Mouse (Mus musculus): Measurements from ENCODE around the gene Cep97. TPM values are rescaled to one million over a fixed set of nuclear protein-coding genes. Genes with fewer than 3 reads are reported as not detected.
A peak's percentile ranks its signal among the peaks of the same experiment; 100 is the strongest.
"Not testable (repeated sequence)": the region's sequence is repeated elsewhere in the genome, so short reads cannot be mapped to it uniquely, and the experiment has no call there.

Cep97 gene
- polyA plus RNA-seq, 1 experiment from 2014 or later: 7.4 TPM

- Histone ChIP-seq H3K27ac (no peak overlapping the region), H3K9me3 (replicated peaks) (no peaks in the 10 kb centered on the region), H3K27me3 (no peaks in the 10 kb centered on the region), H3K4me3 (no peak overlapping the region), H3K4me1 (replicated peaks) (0 out of 2 replicates have a peak, but pooled peaks cover 2% of the 10 kb centered on the region), H3K9ac (no peak overlapping the region), H3K36me3 (no peaks in the 10 kb centered on the region), H3K4me2 (no peak overlapping the region)
- ATAC-seq (replicated peaks; ENCODE audit: insufficient number of reproducible peaks, insufficient read depth, low FRiP score, low read depth): no peak; the same call in 1 of the 2 replicates
- WGBS: 53% methylated on average over 7 of the region's 7 CpGs
Observed at GRCm38 (mm10) chr16:55887814-55888583, 46.7 kb downstream of the Cep97 start.

GRCm38 (mm10) chr16:55884246-55884645, 50.4 kb downstream of the Cep97 start:
- WGBS: 82% methylated on average over 11 of the region's 11 CpGs

GRCm38 (mm10) chr16:55876025-55876424, 58.6 kb downstream of the Cep97 start:
- Histone ChIP-seq H3K36me3 (no peaks in the 10 kb centered on the region), H3K4me3 (no peak overlapping the region), H3K27me3 (no peaks in the 10 kb centered on the region), H3K9ac (no peak overlapping the region), H3K27ac (0 out of 2 replicates have a peak overlapping the region, but pooled peaks have one; percentile 27), H3K4me2 (no peak overlapping the region), H3K4me1 (replicated peaks) (peaks cover 12% of the 10 kb centered on the region), H3K9me3 (replicated peaks) (no peaks in the 10 kb centered on the region)
- peak; percentile 53; the same call in 1 of the 2 replicates for ATAC-seq (replicated peaks; ENCODE audit: insufficient number of reproducible peaks, insufficient read depth, low FRiP score, low read depth)
- WGBS: 29% methylated on average over 6 of the region's 6 CpGs

More at GRCm38 (mm10) chr16:55884246-55884645, 50.4 kb downstream of the Cep97 start:
- Histone ChIP-seq H3K4me3 (no peak overlapping the region), H3K9ac (no peak overlapping the region), H3K4me2 (no peak overlapping the region), H3K4me1 (replicated peaks) (0 out of 2 replicates have a peak, but pooled peaks cover 2% of the 10 kb centered on the region), H3K36me3 (no peaks in the 10 kb centered on the region), H3K27me3 (no peaks in the 10 kb centered on the region), H3K27ac (no peak overlapping the region), H3K9me3 (replicated peaks) (no peaks in the 10 kb centered on the region)
- no peak for ATAC-seq (replicated peaks; ENCODE audit: insufficient number of reproducible peaks, insufficient read depth, low FRiP score, low read depth)

GRCm38 (mm10) chr16:55863832-55864231, 70.8 kb downstream of the Cep97 start:
- Histone ChIP-seq H3K9ac (no peak overlapping the region), H3K4me3 (no peak overlapping the region), H3K36me3 (no peaks in the 10 kb centered on the region), H3K27me3 (no peaks in the 10 kb centered on the region), H3K27ac (no peak overlapping the region), H3K4me1 (replicated peaks) (no peaks in the 10 kb centered on the region), H3K9me3 (replicated peaks) (no peaks in the 10 kb centered on the region), H3K4me2 (no peak overlapping the region)
- no peak for ATAC-seq (replicated peaks; ENCODE audit: insufficient number of reproducible peaks, insufficient read depth, low FRiP score, low read depth)
- WGBS: 58% methylated on average over 4 of the region's 4 CpGs

GRCm38 (mm10) chr16:55863149-55863815, 71.4 kb downstream of the Cep97 start:
- H3K4me2 ChIP-seq: no peak overlapping the region
- no peaks in the 10 kb centered on the region for H3K36me3 ChIP-seq
- ATAC-seq (replicated peaks; ENCODE audit: insufficient number of reproducible peaks, insufficient read depth, low FRiP score, low read depth): no peak

GRCm38 (mm10) chr16:55861104-55861503, 73.6 kb downstream of the Cep97 start:
- Histone ChIP-seq H3K27ac (no peak overlapping the region), H3K4me3 (no peak overlapping the region), H3K36me3 (no peaks in the 10 kb centered on the region), H3K9ac (no peak overlapping the region), H3K4me1 (replicated peaks) (no peaks in the 10 kb centered on the region), H3K9me3 (replicated peaks) (no peaks in the 10 kb centered on the region), H3K27me3 (no peaks in the 10 kb centered on the region), H3K4me2 (no peak overlapping the region)
- WGBS: 66% methylated on average over 3 of the region's 3 CpGs
- ATAC-seq (replicated peaks; ENCODE audit: insufficient number of reproducible peaks, insufficient read depth, low FRiP score, low read depth): no peak

More at GRCm38 (mm10) chr16:55863149-55863815, 71.4 kb downstream of the Cep97 start:
- Histone ChIP-seq H3K27me3 (no peaks in the 10 kb centered on the region), H3K9ac (no peak overlapping the region), H3K4me1 (replicated peaks) (no peaks in the 10 kb centered on the region), H3K9me3 (replicated peaks) (no peaks in the 10 kb centered on the region), H3K27ac (no peak overlapping the region), H3K4me3 (no peak overlapping the region)
- 24% methylated on average over 7 of the region's 7 CpGs for WGBS

- H3K4me3 ChIP-seq; H3K9me3 ChIP-seq (replicated peaks); H3K9ac ChIP-seq; H3K27me3 ChIP-seq; H3K4me1 ChIP-seq (replicated peaks); H3K36me3 ChIP-seq; H3K4me2 ChIP-seq; H3K27ac ChIP-seq; ATAC-seq (replicated peaks; ENCODE audit: insufficient number of reproducible peaks, insufficient read depth, low FRiP score, low read depth): not testable (repeated sequence)
- 93% methylated on average over 4 of the region's 4 CpGs for WGBS
Observed at GRCm38 (mm10) chr16:55859421-55859820, 75.2 kb downstream of the Cep97 start.

- Histone ChIP-seq H3K9ac (no peak overlapping the region), H3K4me1 (replicated peaks) (no peaks in the 10 kb centered on the region), H3K27ac (no peak overlapping the region), H3K27me3 (no peaks in the 10 kb centered on the region), H3K4me3 (no peak overlapping the region), H3K9me3 (replicated peaks) (no peaks in the 10 kb centered on the region), H3K4me2 (no peak overlapping the region), H3K36me3 (no peaks in the 10 kb centered on the region)
- ATAC-seq (replicated peaks; ENCODE audit: insufficient number of reproducible peaks, insufficient read depth, low FRiP score, low read depth): no peak
- 63% methylated on average over 6 of the region's 6 CpGs for WGBS
Observed at GRCm38 (mm10) chr16:55858465-55858864, 76.2 kb downstream of the Cep97 start.

- Histone ChIP-seq H3K9me3 (replicated peaks) (no peaks in the 10 kb centered on the region), H3K27me3 (no peaks in the 10 kb centered on the region), H3K9ac (no peak overlapping the region), H3K27ac (no peak overlapping the region), H3K4me3 (no peak overlapping the region), H3K36me3 (no peaks in the 10 kb centered on the region), H3K4me2 (no peak overlapping the region), H3K4me1 (replicated peaks) (no peaks in the 10 kb centered on the region)
- ATAC-seq (replicated peaks; ENCODE audit: insufficient number of reproducible peaks, insufficient read depth, low FRiP score, low read depth): no peak
- WGBS: 52% methylated on average over 19 of the region's 19 CpGs
Observed at GRCm38 (mm10) chr16:55852943-55853727, 81.5 kb downstream of the Cep97 start.

- WGBS: 64% methylated on average over 4 of the region's 4 CpGs
- no peak overlapping the region for H3K4me2 ChIP-seq
Observed at GRCm38 (mm10) chr16:55852515-55852914, 82.1 kb downstream of the Cep97 start.

GRCm38 (mm10) chr16:55850485-55850884, 84.2 kb downstream of the Cep97 start:
- no peak for ATAC-seq (replicated peaks; ENCODE audit: insufficient number of reproducible peaks, insufficient read depth, low FRiP score, low read depth)
- 81% methylated on average over 3 of the region's 3 CpGs for WGBS

More at GRCm38 (mm10) chr16:55852515-55852914, 82.1 kb downstream of the Cep97 start:
- no peaks in the 10 kb centered on the region for H3K4me1 ChIP-seq (replicated peaks)
- no peaks in the 10 kb centered on the region for H3K36me3 ChIP-seq
- no peaks in the 10 kb centered on the region for H3K27me3 ChIP-seq
- H3K9ac ChIP-seq: no peak overlapping the region
- no peak overlapping the region for H3K4me3 ChIP-seq
- H3K27ac ChIP-seq: no peak overlapping the region
- ATAC-seq (replicated peaks; ENCODE audit: insufficient number of reproducible peaks, insufficient read depth, low FRiP score, low read depth): no peak
- H3K9me3 ChIP-seq (replicated peaks): no peaks in the 10 kb centered on the region

More at GRCm38 (mm10) chr16:55850485-55850884, 84.2 kb downstream of the Cep97 start:
- Histone ChIP-seq H3K36me3 (no peaks in the 10 kb centered on the region), H3K4me2 (no peak overlapping the region), H3K27ac (no peak overlapping the region), H3K4me3 (no peak overlapping the region), H3K27me3 (no peaks in the 10 kb centered on the region), H3K4me1 (replicated peaks) (no peaks in the 10 kb centered on the region), H3K9ac (no peak overlapping the region), H3K9me3 (replicated peaks) (no peaks in the 10 kb centered on the region)

Measured in heart, embryonic 15.5 days (tissue).